Mouse (Mus musculus) lung, postnatal 25 days (tissue): ENCODE data around the gene Spin2-ps6.
"Not testable (repeated sequence)": the region's sequence is repeated elsewhere in the genome, so short reads cannot be mapped to it uniquely, and the experiment has no call there.

ENCODE experiments used
- DNase-seq: peaks from one replicate; pipeline ENCODE4 v3.0.0; 2022; ENCODE audit warnings: low spot score

Spin2-ps6 gene

GRCm38 (mm10) chrX:33234569-33234968, at the start of gene Spin2-ps6:
TSS of gene Spin2-ps6 (plus strand) at chrX:33234869.
- not testable (repeated sequence) for DNase-seq
